Mouse (Mus musculus): ENCODE results near the gene Ciao2a. TPM values are rescaled to one million over a fixed set of nuclear protein-coding genes. Genes with fewer than 3 reads are reported as not detected.

Ciao2a gene
- polyA plus RNA-seq (2015; fragmentation: Nextera tagmentation; extraction: Ambion mirVana): 232 and 233 TPM in 2 replicates

GRCm38 (mm10) chr9:66126456-66127192, at the start of gene Ciao2a, which contains the start of gene Snx1:
Ciao2a (plus strand) TSS chr9:66126611.
Snx1 (minus strand) TSS chr9:66126587.

GRCm38 (mm10) chr9:66157958-66158830, 31.8 kb downstream of the Ciao2a start, which contains the start of gene Dapk2:
Dapk2 (plus strand) TSS chr9:66158223.

Other genes with a start within 250 kb of the Ciao2a start
- 43.7 and 47.2 TPM in 2 replicates for gene Pclaf, start 236.4 kb upstream of the Ciao2a start, polyA plus RNA-seq (2015; fragmentation: Nextera tagmentation; extraction: Ambion mirVana)
- 21.3 and 27.4 TPM in 2 replicates for gene Trip4, start 217.8 kb upstream of the Ciao2a start, polyA plus RNA-seq (2015; fragmentation: Nextera tagmentation; extraction: Ambion mirVana)
- 6.3 and 8.7 TPM in 2 replicates for gene Csnk1g1, start 217.7 kb upstream of the Ciao2a start, polyA plus RNA-seq (2015; fragmentation: Nextera tagmentation; extraction: Ambion mirVana)
- gene Ppib, start 66.4 kb upstream of the Ciao2a start, polyA plus RNA-seq (2015; fragmentation: Nextera tagmentation; extraction: Ambion mirVana): 632 and 633 TPM in 2 replicates
- gene Snx22, start 56.9 kb upstream of the Ciao2a start, polyA plus RNA-seq (2015; fragmentation: Nextera tagmentation; extraction: Ambion mirVana): 0.72 and 1.9 TPM in 2 replicates
- 122 and 143 TPM in 2 replicates for gene Snx1, start within 50 bp of the Ciao2a start, polyA plus RNA-seq (2015; fragmentation: Nextera tagmentation; extraction: Ambion mirVana)
- 3.7 and 8.1 TPM in 2 replicates for gene Dapk2, start 31.6 kb downstream of the Ciao2a start, polyA plus RNA-seq (2015; fragmentation: Nextera tagmentation; extraction: Ambion mirVana)
- gene Herc1, start 223.8 kb downstream of the Ciao2a start, polyA plus RNA-seq (2015; fragmentation: Nextera tagmentation; extraction: Ambion mirVana): 10.1 and 13.3 TPM in 2 replicates

Measured in adrenal gland, postnatal 0 days (tissue).